Mouse (Mus musculus) C2C12 (cell line): ENCODE measurements around the gene Dnajc10.

ENCODE experiments used
- CTCF ChIP-seq: IDR thresholded peaks from one replicate; pipeline ENCODE4 v1.5.1; 2011; ENCODE audit not compliant: control insufficient read depth, insufficient read depth, insufficient read length
- MAX ChIP-seq: IDR thresholded peaks from one replicate; pipeline ENCODE4 v1.6.1; 2011; ENCODE audit warnings: mild to moderate bottlenecking, control low read depth
- USF1 ChIP-seq: IDR thresholded peaks from one replicate; pipeline ENCODE4 v1.6.1; 2011; ENCODE audit warnings: low read depth, mild to moderate bottlenecking, control low read depth, moderate library complexity

DNA sequence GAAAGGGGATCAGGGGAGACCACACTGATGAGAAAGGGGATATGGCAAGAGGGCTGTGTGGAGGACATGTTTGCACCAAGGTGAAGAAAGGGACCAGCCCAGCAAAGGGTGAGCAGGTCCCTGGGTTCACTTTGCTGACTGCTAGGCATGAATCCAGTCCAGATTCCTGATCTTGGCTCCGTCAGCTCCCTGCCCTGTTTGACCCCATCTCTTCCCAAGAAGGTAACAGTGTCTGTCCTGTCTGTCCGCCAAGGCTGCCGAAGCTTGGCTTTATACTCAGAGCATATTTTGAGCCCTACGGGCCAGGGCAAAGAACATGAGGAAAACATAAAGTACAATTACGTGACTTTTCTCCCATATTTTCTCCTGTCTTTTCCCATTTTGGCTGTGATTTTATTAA, 64.6 kb downstream of the Dnajc10 start:
- no peak for TF ChIP-seq CTCF
- no peak for TF ChIP-seq USF1
- no peak for TF ChIP-seq MAX
